Mouse (Mus musculus): ENCODE results near the gene Flad1. TPM values are rescaled to one million over a fixed set of nuclear protein-coding genes. Genes with fewer than 3 reads are reported as not detected.

Gene Flad1
- polyA plus RNA-seq (2012; rRNA removed) = 40.7 and 48.2 TPM in 2 replicates

- 2% methylated on average over 28 of the region's 28 CpGs for WGBS
These were observed at the start of gene Flad1 for GRCm38 (mm10) chr3:89411490-89412393. Gene Flad1, minus strand, starts transcription at chr3:89411870.

GRCm38 (mm10) chr3:89458965-89459807 lies 47.5 kb upstream of the Flad1 start:
- WGBS = under 1% methylated on average over 36 of the region's 36 CpGs
- DNase-seq (ENCODE audit: low read depth, low spot score) = peak; percentile 80

More at GRCm38 (mm10) chr3:89411490-89412393, at the start of gene Flad1:
- peak; percentile 92 for DNase-seq (ENCODE audit: low read depth, low spot score)

GRCm38 (mm10) chr3:89458372-89458964 lies 46.8 kb upstream of the Flad1 start:
- WGBS = 44% methylated on average over 13 of the region's 13 CpGs
- DNase-seq (ENCODE audit: low read depth, low spot score) = no peak

- 25% methylated on average over 10 of the region's 10 CpGs for WGBS
- no peak for DNase-seq (ENCODE audit: low read depth, low spot score)
These were observed 45.3 kb upstream of the Flad1 start for GRCm38 (mm10) chr3:89456726-89457665.

- no peak for DNase-seq (ENCODE audit: low read depth, low spot score)
- WGBS = 83% methylated on average over 1 of the region's 1 CpGs
These were observed 44.2 kb upstream of the Flad1 start for GRCm38 (mm10) chr3:89455786-89456285.

- DNase-seq (ENCODE audit: low read depth, low spot score) = no peak
- 61% methylated on average over 10 of the region's 10 CpGs for WGBS
These were observed 42.9 kb upstream of the Flad1 start, which contains the start of gene Pmvk for GRCm38 (mm10) chr3:89454401-89455177. Gene Pmvk, plus strand, starts transcription at chr3:89454541.

GRCm38 (mm10) chr3:89451916-89452315 lies 40.2 kb upstream of the Flad1 start:
- DNase-seq (ENCODE audit: low read depth, low spot score) = no peak
- 96% methylated on average over 1 of the region's 1 CpGs for WGBS

- no peak for DNase-seq (ENCODE audit: low read depth, low spot score)
These were observed 37.9 kb upstream of the Flad1 start for GRCm38 (mm10) chr3:89449541-89449940.

GRCm38 (mm10) chr3:89448720-89449537 lies 37.3 kb upstream of the Flad1 start:
- no peak for DNase-seq (ENCODE audit: low read depth, low spot score)
- WGBS = 71% methylated on average over 13 of the region's 13 CpGs

More at GRCm38 (mm10) chr3:89449541-89449940, 37.9 kb upstream of the Flad1 start:
- 49% methylated on average over 7 of the region's 7 CpGs for WGBS

GRCm38 (mm10) chr3:89440691-89441090 lies 29.0 kb upstream of the Flad1 start:
- DNase-seq (ENCODE audit: low read depth, low spot score) = no peak
- WGBS = 86% methylated on average over 2 of the region's 2 CpGs

- WGBS = 15% methylated on average over 5 of the region's 5 CpGs
- DNase-seq (ENCODE audit: low read depth, low spot score) = no peak
These were observed 25.6 kb upstream of the Flad1 start for GRCm38 (mm10) chr3:89437269-89437668.

GRCm38 (mm10) chr3:89436176-89437113 lies 24.8 kb upstream of the Flad1 start, which contains the start of gene Pbxip1:
Gene Pbxip1, plus strand, starts transcription at chr3:89436706.
- WGBS = 5% methylated on average over 16 of the region's 16 CpGs

GRCm38 (mm10) chr3:89435041-89435440 lies 23.4 kb upstream of the Flad1 start:
- DNase-seq (ENCODE audit: low read depth, low spot score) = no peak
- 69% methylated on average over 7 of the region's 7 CpGs for WGBS

More at GRCm38 (mm10) chr3:89436176-89437113, 24.8 kb upstream of the Flad1 start, which contains the start of gene Pbxip1:
- no peak for DNase-seq (ENCODE audit: low read depth, low spot score)

- DNase-seq (ENCODE audit: low read depth, low spot score) = no peak
- WGBS = 68% methylated on average over 11 of the region's 11 CpGs
These were observed 22.9 kb upstream of the Flad1 start for GRCm38 (mm10) chr3:89434532-89434931.

- 90% methylated on average over 8 of the region's 8 CpGs for WGBS
- no peak for DNase-seq (ENCODE audit: low read depth, low spot score)
These were observed 20.9 kb upstream of the Flad1 start for GRCm38 (mm10) chr3:89432606-89433005.

All from large intestine, adult 2 months (tissue).